In genomic region chr4:155221106-155221505, GRCm38 (mm10) we compare ENCODE assay signal across 8 mouse cellular contexts. TPM values are rescaled to one million over a fixed set of nuclear protein-coding genes. Genes with fewer than 3 reads are reported as not detected.
DNase-seq lines count a peak whose midpoint lies in the region; ATAC-seq and TF ChIP-seq lines count a peak whose summit lies in the region.

No protein-coding gene starts in this region.

- H3K4me3 ChIP-seq in kidney, embryonic 16.5 days (ENCODE audit: low read length): peak overlapping the region; percentile 89
- H3K4me3 ChIP-seq in embryonic facial prominence, embryonic 10.5 days: peak overlapping the region; percentile 91
- H3K4me3 ChIP-seq in hindbrain, embryonic 16.5 days (ENCODE audit: low read length): peak overlapping the region; percentile 68
- peak overlapping the region; percentile 80 for H3K4me3 ChIP-seq in midbrain, postnatal 0 days (ENCODE audit: low read depth, low read length)

- 1% methylated on average over 7 of the region's 7 CpGs for whole genome bisulfite sequencing in kidney, embryonic 16.5 days
- 4% methylated on average over 7 of the region's 7 CpGs for WGBS in embryonic facial prominence, embryonic 10.5 days
- 0% methylated on average over 7 of the region's 7 CpGs for WGBS in hindbrain, embryonic 16.5 days
- 2% methylated on average over 7 of the region's 7 CpGs for WGBS in midbrain, postnatal 0 days

- TF ChIP-seq CTCF in midbrain, postnatal 0 days (IDR thresholded peaks at IDR 0.05): no peak

- DNase-seq in kidney, postnatal 36 days: no peak
- no peak for DNase-seq in embryonic facial prominence, embryonic 10.5 days (ENCODE audit: low spot score)
- no peak for DNase-seq in midbrain, postnatal 0 days (ENCODE audit: low spot score)
- DNase-seq in adrenal gland, adult 8-10 months: no peak
- DNase-seq in urinary bladder, postnatal 14 days (ENCODE audit: low spot score): no peak

- no peaks in the 10 kb centered on the region for H3K36me3 ChIP-seq in kidney, embryonic 16.5 days (ENCODE audit: insufficient read depth, low read length)
- peaks cover 8% of the 10 kb centered on the region; the same call in 1 of the 2 replicates for H3K36me3 ChIP-seq in embryonic facial prominence, embryonic 10.5 days (replicated peaks)
- no peaks in the 10 kb centered on the region for H3K36me3 ChIP-seq in hindbrain, embryonic 16.5 days (ENCODE audit: control insufficient read depth, insufficient read depth, low read length)
- no peaks in the 10 kb centered on the region for H3K36me3 ChIP-seq in midbrain, postnatal 0 days (ENCODE audit: insufficient read depth, low read length)

- H3K9ac ChIP-seq in kidney, embryonic 16.5 days (replicated peaks; ENCODE audit: low read length): peak overlapping the region; percentile 94
- H3K9ac ChIP-seq in hindbrain, embryonic 16.5 days (ENCODE audit: low read depth, low read length): peak overlapping the region; percentile 93
- H3K9ac ChIP-seq in midbrain, postnatal 0 days (replicated peaks; ENCODE audit: low read length, poor library complexity, severe bottlenecking): peak overlapping the region; percentile 95

- ATAC-seq in kidney, embryonic 16.5 days (ENCODE audit: low FRiP score, low TSS enrichment): no peak
- ATAC-seq in hindbrain, embryonic 16.5 days: no peak
- ATAC-seq in midbrain, postnatal 0 days (ENCODE audit: low FRiP score): no peak
- no peak for ATAC-seq in megakaryocyte-erythroid progenitor cell, adult 5-6 weeks (replicated peaks; ENCODE audit: low FRiP score, low TSS enrichment, poor library complexity, severe bottlenecking)

- H3K27ac ChIP-seq in kidney, embryonic 16.5 days (ENCODE audit: low read length): peak overlapping the region; percentile 78
- H3K27ac ChIP-seq in embryonic facial prominence, embryonic 10.5 days (replicated peaks): peak overlapping the region; percentile 91
- peak overlapping the region; percentile 89 for H3K27ac ChIP-seq in hindbrain, embryonic 16.5 days (ENCODE audit: low read depth, low read length)
- peak overlapping the region; percentile 8; the same call in 1 of the 2 replicates for H3K27ac ChIP-seq in midbrain, postnatal 0 days (ENCODE audit: low read depth, low read length)

- no peaks in the 10 kb centered on the region for H3K27me3 ChIP-seq in kidney, embryonic 16.5 days (ENCODE audit: insufficient read depth, low read length)
- H3K27me3 ChIP-seq in embryonic facial prominence, embryonic 10.5 days (replicated peaks; ENCODE audit: low read depth, poor library complexity, severe bottlenecking): peaks cover 7% of the 10 kb centered on the region
- no peaks in the 10 kb centered on the region for H3K27me3 ChIP-seq in hindbrain, embryonic 16.5 days (replicated peaks; ENCODE audit: control insufficient read depth, insufficient read depth, low read length)
- no peaks in the 10 kb centered on the region for H3K27me3 ChIP-seq in midbrain, postnatal 0 days (ENCODE audit: insufficient read depth, low read length)

- H3K4me1 ChIP-seq in kidney, embryonic 16.5 days (ENCODE audit: insufficient read depth, low read length): peaks cover 57% of the 10 kb centered on the region
- H3K4me1 ChIP-seq in embryonic facial prominence, embryonic 10.5 days: peaks cover 72% of the 10 kb centered on the region
- H3K4me1 ChIP-seq in hindbrain, embryonic 16.5 days (ENCODE audit: control insufficient read depth, insufficient read depth, low read depth, low read length): peaks cover 52% of the 10 kb centered on the region
- H3K4me1 ChIP-seq in midbrain, postnatal 0 days (ENCODE audit: insufficient read depth, low read length): peaks cover 36% of the 10 kb centered on the region

- H3K4me2 ChIP-seq in kidney, embryonic 16.5 days (replicated peaks; ENCODE audit: low read depth, low read length): peak overlapping the region; percentile 97
- H3K4me2 ChIP-seq in hindbrain, embryonic 16.5 days (ENCODE audit: low read length): peak overlapping the region; percentile 98
- peak overlapping the region; percentile 100 for H3K4me2 ChIP-seq in midbrain, postnatal 0 days (ENCODE audit: low read depth, low read length, poor library complexity, severe bottlenecking)

- no peaks in the 10 kb centered on the region for H3K9me3 ChIP-seq in kidney, embryonic 16.5 days (ENCODE audit: low read length)
- no peaks in the 10 kb centered on the region for H3K9me3 ChIP-seq in embryonic facial prominence, embryonic 10.5 days
- H3K9me3 ChIP-seq in hindbrain, embryonic 16.5 days (ENCODE audit: control insufficient read depth, low read length): no peaks in the 10 kb centered on the region
- H3K9me3 ChIP-seq in midbrain, postnatal 0 days (ENCODE audit: low read length): no peaks in the 10 kb centered on the region

RNA-seq across cellular contexts. Expression of gene Ski, which starts 1.3 kb away (rescaled TPM):
- 14.5 and 15.9 TPM in 2 replicates for polyA plus RNA-seq in kidney, embryonic 16.5 days (2015; fragmentation: Nextera tagmentation; extraction: Ambion mirVana)
- polyA plus RNA-seq in embryonic facial prominence, embryonic 10.5 days (2016; fragmentation: Nextera tagmentation; extraction: Ambion mirVana): 8.5 and 10.7 TPM in 2 replicates
- 11.1 TPM in 2 replicates for polyA plus RNA-seq in hindbrain, embryonic 16.5 days (2015; fragmentation: Nextera tagmentation; extraction: Ambion mirVana)
- total RNA-seq in midbrain, postnatal 0 days (2014; rRNA removed): 59.8 and 63.1 TPM in 2 replicates
- 7.1 and 8.4 TPM in 2 replicates for polyA plus RNA-seq in midbrain, postnatal 0 days (2015; fragmentation: Nextera tagmentation; extraction: Ambion mirVana)
- 10 to 100 TPM; 64.1 to 85.4 (median 69.1) TPM for total RNA-seq in adrenal gland, adult 8-10 months (2022)
- 16.3 and 16.4 TPM in 2 replicates for total RNA-seq in megakaryocyte-erythroid progenitor cell, adult 5-6 weeks (2014; fragmentation: Nextera tagmentation)
- 6.7 and 7.7 TPM in 2 replicates for total RNA-seq in megakaryocyte-erythroid progenitor cell, adult 5-6 weeks (2017)

RNA-seq across cellular contexts. Expression of gene Faap20, which starts 28.5 kb away (rescaled TPM):
- polyA plus RNA-seq in kidney, embryonic 16.5 days (2015; fragmentation: Nextera tagmentation; extraction: Ambion mirVana): 77.4 and 77.8 TPM in 2 replicates
- 99.6 and 100 TPM in 2 replicates for polyA plus RNA-seq in embryonic facial prominence, embryonic 10.5 days (2016; fragmentation: Nextera tagmentation; extraction: Ambion mirVana)
- 72.1 and 72.5 TPM in 2 replicates for polyA plus RNA-seq in hindbrain, embryonic 16.5 days (2015; fragmentation: Nextera tagmentation; extraction: Ambion mirVana)
- total RNA-seq in midbrain, postnatal 0 days (2014; rRNA removed): 39.5 and 48.7 TPM in 2 replicates
- 56.6 and 57.1 TPM in 2 replicates for polyA plus RNA-seq in midbrain, postnatal 0 days (2015; fragmentation: Nextera tagmentation; extraction: Ambion mirVana)
- 10 to 100 TPM; 57.4 to 70.1 (median 60.8) TPM for total RNA-seq in adrenal gland, adult 8-10 months (2022)
- total RNA-seq in megakaryocyte-erythroid progenitor cell, adult 5-6 weeks (2014; fragmentation: Nextera tagmentation): 25.6 and 41.4 TPM in 2 replicates
- 16.8 and 17.0 TPM in 2 replicates for total RNA-seq in megakaryocyte-erythroid progenitor cell, adult 5-6 weeks (2017)

Comparison
In these comparisons a context has a peak if more than half of its experiments do, and no peak if none do; other contexts are left out.
1. H3K27ac ChIP-seq: peak in every context shown above with its lines; median percentile 91 in embryonic facial prominence, embryonic 10.5 days; 89 in hindbrain, embryonic 16.5 days; 78 in kidney, embryonic 16.5 days; 8 in midbrain, postnatal 0 days.